ENCODE assay signal across 28 mouse cellular contexts in genomic region chr1:121371449-121371848, GRCm38 (mm10). TPM values are rescaled to one million over a fixed set of nuclear protein-coding genes. Genes with fewer than 3 reads are reported as not detected.
DNase-seq lines count a peak whose midpoint lies in the region; ATAC-seq lines count a peak whose summit lies in the region.
"Had no signal": no experiment of that assay in that cellular context is flagged by ENCODE, and none has a peak within 500 bp of the region (broad histone marks: within the 10 kb centered on the region; RNA-seq: fewer than 3 reads in every experiment).

No protein-coding gene starts in this region.

- peaks cover 4% of the 10 kb centered on the region; the same call in 1 of the 2 replicates for H3K4me1 ChIP-seq in hindbrain, embryonic 12.5 days
- peaks cover 7% of the 10 kb centered on the region; the same call in 1 of the 2 replicates for H3K4me1 ChIP-seq in hindbrain, embryonic 10.5 days (replicated peaks)
- no peaks in the 10 kb centered on the region; the same call in 1 of the 2 replicates for H3K4me1 ChIP-seq in neural tube, embryonic 12.5 days
- H3K4me1 ChIP-seq in neural tube, embryonic 15.5 days = 0 out of 2 replicates have a peak, but pooled peaks cover 3% of the 10 kb centered on the region
- H3K4me1 ChIP-seq: forebrain, embryonic 13.5 days; heart, embryonic 10.5 days; heart, embryonic 13.5 days had no signal

- H3K27ac ChIP-seq in hindbrain, embryonic 12.5 days = no peak overlapping the region
- H3K27ac ChIP-seq in hindbrain, embryonic 10.5 days = no peak overlapping the region
- no peak overlapping the region for H3K27ac ChIP-seq in neural tube, embryonic 12.5 days
- H3K27ac ChIP-seq in neural tube, embryonic 15.5 days (replicated peaks) = no peak overlapping the region
- H3K27ac ChIP-seq: forebrain, embryonic 10.5 days; forebrain, embryonic 13.5 days; gastrocnemius, adult 2 months; heart, embryonic 10.5 days; heart, embryonic 13.5 days had no signal

- H3K4me2 ChIP-seq in hindbrain, embryonic 12.5 days (replicated peaks) = no peak overlapping the region
- H3K4me2 ChIP-seq in neural tube, embryonic 12.5 days (replicated peaks) = no peak overlapping the region
- no peak overlapping the region for H3K4me2 ChIP-seq in neural tube, embryonic 15.5 days
- H3K4me2 ChIP-seq: forebrain, embryonic 13.5 days; heart, embryonic 13.5 days had no signal

- WGBS in hindbrain, embryonic 12.5 days = 68% methylated on average over 12 of the region's 12 CpGs
- WGBS in hindbrain, embryonic 10.5 days = 83% methylated on average over 12 of the region's 12 CpGs
- WGBS in neural tube, embryonic 12.5 days = 54% methylated on average over 12 of the region's 12 CpGs
- WGBS in neural tube, embryonic 15.5 days = 48% methylated on average over 12 of the region's 12 CpGs

- peak; percentile 48; the same call in 1 of the 2 replicates for ATAC-seq in hindbrain, embryonic 12.5 days (ENCODE audit: low FRiP score)
- ATAC-seq in neural tube, embryonic 12.5 days (ENCODE audit: low FRiP score, low read depth) = peak; percentile 80; the same call in 1 of the 2 replicates
- ATAC-seq in neural tube, embryonic 15.5 days (ENCODE audit: low FRiP score) = no peak
- ATAC-seq: forebrain, embryonic 13.5 days; forebrain, embryonic 16.5 days; intestine, postnatal 0 days had no signal

- no peak overlapping the region for H3K4me3 ChIP-seq in hindbrain, embryonic 12.5 days
- H3K4me3 ChIP-seq in hindbrain, embryonic 10.5 days = no peak overlapping the region
- H3K4me3 ChIP-seq in neural tube, embryonic 12.5 days = no peak overlapping the region
- H3K4me3 ChIP-seq in neural tube, embryonic 15.5 days (replicated peaks) = no peak overlapping the region
- H3K4me3 ChIP-seq: forebrain, embryonic 10.5 days; forebrain, embryonic 13.5 days; gastrocnemius, adult 2 months; heart, embryonic 10.5 days; heart, embryonic 13.5 days had no signal

- H3K9me3 ChIP-seq in hindbrain, embryonic 12.5 days (replicated peaks) = no peaks in the 10 kb centered on the region
- H3K9me3 ChIP-seq in hindbrain, embryonic 10.5 days = no peaks in the 10 kb centered on the region
- no peaks in the 10 kb centered on the region for H3K9me3 ChIP-seq in neural tube, embryonic 12.5 days
- H3K9me3 ChIP-seq in neural tube, embryonic 15.5 days (replicated peaks) = no peaks in the 10 kb centered on the region
- H3K9me3 ChIP-seq: forebrain, embryonic 10.5 days; forebrain, embryonic 13.5 days; G1E; heart, embryonic 10.5 days; heart, embryonic 13.5 days had no signal

- no peaks in the 10 kb centered on the region for H3K27me3 ChIP-seq in hindbrain, embryonic 12.5 days
- H3K27me3 ChIP-seq in hindbrain, embryonic 10.5 days (ENCODE audit: insufficient read depth, poor library complexity, severe bottlenecking) = no peaks in the 10 kb centered on the region
- H3K27me3 ChIP-seq in neural tube, embryonic 12.5 days (replicated peaks) = no peaks in the 10 kb centered on the region
- no peaks in the 10 kb centered on the region for H3K27me3 ChIP-seq in neural tube, embryonic 15.5 days (replicated peaks)
- H3K27me3 ChIP-seq: CH12.LX; forebrain, embryonic 13.5 days; heart, embryonic 13.5 days had no signal

- H3K36me3 ChIP-seq in hindbrain, embryonic 12.5 days = no peaks in the 10 kb centered on the region
- no peaks in the 10 kb centered on the region for H3K36me3 ChIP-seq in hindbrain, embryonic 10.5 days
- no peaks in the 10 kb centered on the region for H3K36me3 ChIP-seq in neural tube, embryonic 12.5 days
- H3K36me3 ChIP-seq in neural tube, embryonic 15.5 days = no peaks in the 10 kb centered on the region
- H3K36me3 ChIP-seq: forebrain, embryonic 10.5 days; G1E; heart, embryonic 10.5 days; heart, embryonic 13.5 days had no signal

- no peak overlapping the region for H3K9ac ChIP-seq in hindbrain, embryonic 12.5 days
- H3K9ac ChIP-seq in neural tube, embryonic 12.5 days = no peak overlapping the region
- no peak overlapping the region for H3K9ac ChIP-seq in neural tube, embryonic 15.5 days (replicated peaks)
- H3K9ac ChIP-seq: forebrain, embryonic 13.5 days; heart, embryonic 13.5 days had no signal

- peak; percentile 24 for DNase-seq in embryo, embryonic 10.5 days (ENCODE audit: low spot score)
- no peak for DNase-seq in embryo, embryonic 9.5 days (ENCODE audit: extremely low spot score)
- no peak for DNase-seq in hindbrain, embryonic 10.5 days (ENCODE audit: low spot score)
- DNase-seq in adipocyte (ENCODE audit: low spot score) = no peak
- DNase-seq: adrenal gland, adult 8-10 months; adrenal gland, postnatal 25 days; B cell, adult 2 months; cerebellum, adult 11-12 months; cerebellum, adult 8-10 months; cerebellum, postnatal 10 days; cerebellum, postnatal 36 days; gastrocnemius, adult 2 months; gastrocnemius, postnatal 14 days; heart, adult 18-20 months; heart, postnatal 14 days; heart, postnatal 4 days; kidney, adult 2 months had no signal

RNA-seq across cellular contexts. Expression of gene Insig2, which starts 39.1 kb away (rescaled TPM):
- 29.2 and 29.4 TPM in 2 replicates for polyA plus RNA-seq in hindbrain, embryonic 12.5 days (2016; fragmentation: Nextera tagmentation; extraction: Ambion mirVana)
- 17.6 and 24.0 TPM in 2 replicates for polyA plus RNA-seq in hindbrain, embryonic 10.5 days (2016; fragmentation: Nextera tagmentation; extraction: Ambion mirVana)
- polyA plus RNA-seq in neural tube, embryonic 12.5 days (2016; fragmentation: Nextera tagmentation; extraction: Ambion mirVana) = 25.8 and 33.8 TPM in 2 replicates
- 41.3 and 49.3 TPM in 2 replicates for polyA plus RNA-seq in neural tube, embryonic 15.5 days (2015; fragmentation: Nextera tagmentation; extraction: Ambion mirVana)

RNA-seq across cellular contexts. Expression of gene Ccdc93, which starts 59.4 kb away (rescaled TPM):
- polyA plus RNA-seq in hindbrain, embryonic 12.5 days (2016; fragmentation: Nextera tagmentation; extraction: Ambion mirVana) = 14.9 and 15.8 TPM in 2 replicates
- 9.9 and 11.0 TPM in 2 replicates for polyA plus RNA-seq in hindbrain, embryonic 10.5 days (2016; fragmentation: Nextera tagmentation; extraction: Ambion mirVana)
- 12.0 and 12.2 TPM in 2 replicates for polyA plus RNA-seq in neural tube, embryonic 12.5 days (2016; fragmentation: Nextera tagmentation; extraction: Ambion mirVana)
- 9.7 and 12.2 TPM in 2 replicates for polyA plus RNA-seq in neural tube, embryonic 15.5 days (2015; fragmentation: Nextera tagmentation; extraction: Ambion mirVana)
